ENCODE assay signal across 10 mouse cellular contexts in genomic region chr2:160603154-160603933, GRCm38 (mm10). TPM values are rescaled to one million over a fixed set of nuclear protein-coding genes. Genes with fewer than 3 reads are reported as not detected.
DNase-seq lines count a peak whose midpoint lies in the region; ATAC-seq and TF ChIP-seq lines count a peak whose summit lies in the region.
"Had no signal": no experiment of that assay in that cellular context is flagged by ENCODE, and none has a peak within 500 bp of the region (broad histone marks: within the 10 kb centered on the region; RNA-seq: fewer than 3 reads in every experiment).

No protein-coding gene starts in this region.

- TF ChIP-seq POLR2A in myocyte (IDR thresholded peaks at IDR 0.05; ENCODE audit: insufficient read length, low read depth) = no peak

- H3K27me3 ChIP-seq in heart, embryonic 15.5 days = no peaks in the 10 kb centered on the region
- no peaks in the 10 kb centered on the region for H3K27me3 ChIP-seq in intestine, embryonic 16.5 days (replicated peaks; ENCODE audit: control insufficient read depth, insufficient read depth, low read length)
- H3K27me3 ChIP-seq in myocyte (ENCODE audit: control insufficient read depth, insufficient read depth, insufficient read length) = no peaks in the 10 kb centered on the region
- H3K27me3 ChIP-seq: embryonic facial prominence, embryonic 15.5 days had no signal

- no peak for DNase-seq in heart, adult 8-10 months (ENCODE audit: low spot score)
- DNase-seq in MEL-GATA-1-ER (ENCODE audit: extremely low read depth, low read depth) = peak; percentile 73
- no peak for DNase-seq in cerebellum, adult 9-10 months
- DNase-seq in adrenal gland, postnatal 14 days = no peak
- no peak for DNase-seq in embryo, embryonic 9.5 days (ENCODE audit: extremely low spot score)

- H3K27ac ChIP-seq in heart, embryonic 15.5 days = no peak overlapping the region
- H3K27ac ChIP-seq in intestine, embryonic 16.5 days (ENCODE audit: low read length) = no peak overlapping the region
- H3K27ac ChIP-seq: embryonic facial prominence, embryonic 15.5 days had no signal

- H3K36me3 ChIP-seq in heart, embryonic 15.5 days = no peaks in the 10 kb centered on the region
- H3K36me3 ChIP-seq in intestine, embryonic 16.5 days (ENCODE audit: control insufficient read depth, insufficient read depth, low read length) = no peaks in the 10 kb centered on the region
- no peaks in the 10 kb centered on the region for H3K36me3 ChIP-seq in myocyte (ENCODE audit: control insufficient read depth, insufficient read depth)
- H3K36me3 ChIP-seq: embryonic facial prominence, embryonic 15.5 days had no signal

- H3K4me2 ChIP-seq in heart, embryonic 15.5 days = no peak overlapping the region
- no peak overlapping the region for H3K4me2 ChIP-seq in intestine, embryonic 16.5 days (ENCODE audit: low read depth, low read length)
- no peak overlapping the region for H3K4me2 ChIP-seq in myocyte (ENCODE audit: low read depth)
- H3K4me2 ChIP-seq: embryonic facial prominence, embryonic 15.5 days had no signal

- no peak overlapping the region for H3K4me3 ChIP-seq in heart, embryonic 15.5 days
- no peak overlapping the region for H3K4me3 ChIP-seq in intestine, embryonic 16.5 days (ENCODE audit: low read length)
- H3K4me3 ChIP-seq in myocyte = no peak overlapping the region
- H3K4me3 ChIP-seq: embryonic facial prominence, embryonic 15.5 days had no signal

- H3K79me2 ChIP-seq in myocyte (ENCODE audit: control insufficient read depth, insufficient read depth) = no peaks in the 10 kb centered on the region

- 54% methylated on average over 10 of the region's 10 CpGs for WGBS in heart, embryonic 15.5 days
- WGBS in intestine, embryonic 16.5 days = 60% methylated on average over 10 of the region's 10 CpGs

- peaks cover 3% of the 10 kb centered on the region; the same call in 1 of the 2 replicates for H3K4me1 ChIP-seq in heart, embryonic 15.5 days (replicated peaks)
- no peaks in the 10 kb centered on the region for H3K4me1 ChIP-seq in intestine, embryonic 16.5 days (ENCODE audit: control insufficient read depth, insufficient read depth, low read length)
- H3K4me1 ChIP-seq: embryonic facial prominence, embryonic 15.5 days had no signal

- no peaks in the 10 kb centered on the region for H3K9me3 ChIP-seq in heart, embryonic 15.5 days (replicated peaks)
- no peaks in the 10 kb centered on the region for H3K9me3 ChIP-seq in intestine, embryonic 16.5 days (ENCODE audit: control insufficient read depth, low read length)
- H3K9me3 ChIP-seq: embryonic facial prominence, embryonic 15.5 days had no signal

- ATAC-seq in heart, embryonic 15.5 days (replicated peaks; ENCODE audit: insufficient number of reproducible peaks, insufficient read depth, low FRiP score, low read depth) = 0 out of 2 replicates have a peak, but pooled peaks have one; percentile 22
- peak; percentile 82 for ATAC-seq in intestine, embryonic 16.5 days
- ATAC-seq: hindbrain, embryonic 16.5 days had no signal

- no peak overlapping the region for H3ac ChIP-seq in myocyte (ENCODE audit: control insufficient read depth, insufficient read length)

- no peak overlapping the region for H3K9ac ChIP-seq in heart, embryonic 15.5 days
- no peak overlapping the region for H3K9ac ChIP-seq in intestine, embryonic 16.5 days (ENCODE audit: low read depth, low read length)
- H3K9ac ChIP-seq: embryonic facial prominence, embryonic 15.5 days had no signal

TF ChIP-seq in myocyte, 11 proteins besides CTCF, POLR2A, EP300 and RAD21:
- TF ChIP-seq TCF3 (IDR thresholded peaks at IDR 0.05; ENCODE audit: insufficient read length, low read depth) = peak; percentile 94
- TF ChIP-seq REST (IDR thresholded peaks at IDR 0.05; ENCODE audit: insufficient read depth, insufficient read length) = no peak
- no peak for TF ChIP-seq USF1 (IDR thresholded peaks at IDR 0.05; ENCODE audit: low read depth)
- no peak for TF ChIP-seq POLR2AphosphoS2 (IDR thresholded peaks at IDR 0.05; ENCODE audit: insufficient read length, low read depth)
- peak; percentile 70 to 95 (median 90) for TF ChIP-seq MYOD1 (IDR thresholded peaks at IDR 0.05; ENCODE audit: control insufficient read depth in 1 of 3, insufficient read length in 2 of 3, low read depth in 2 of 3)
- no peak for TF ChIP-seq CEBPB (IDR thresholded peaks at IDR 0.05; ENCODE audit: insufficient read depth, poor library complexity, severe bottlenecking)
- no peak for TF ChIP-seq MAX (IDR thresholded peaks at IDR 0.05; ENCODE audit: low read depth)
- peak; percentile 93 to 99 (median 96) for TF ChIP-seq MYOG (IDR thresholded peaks at IDR 0.05; ENCODE audit: control insufficient read depth in 1 of 3, insufficient read depth in 1 of 3, insufficient read length in 2 of 3, low read depth in 2 of 3)
- no peak for TF ChIP-seq SRF (IDR thresholded peaks at IDR 0.05; ENCODE audit: control insufficient read depth, insufficient read length, low read depth)
- TF ChIP-seq E2F4 (IDR thresholded peaks at IDR 0.05; ENCODE audit: insufficient read depth) = no peak
- TF ChIP-seq TCF12 (IDR thresholded peaks at IDR 0.05; ENCODE audit: insufficient read depth, poor library complexity, severe bottlenecking) = peak; percentile 98

RNA-seq across cellular contexts. Expression of gene Top1, which starts 42.3 kb away (rescaled TPM):
- 42.8 and 48.1 TPM in 2 replicates for polyA plus RNA-seq in heart, embryonic 15.5 days (2015; fragmentation: Nextera tagmentation; extraction: Ambion mirVana)
- total RNA-seq in heart, adult 8-10 months (2022) = 10 to 100 TPM; 39.8 to 46.9 (median 43.0) TPM
- 47.4 and 53.4 TPM in 2 replicates for polyA plus RNA-seq in intestine, embryonic 16.5 days (2015; fragmentation: Nextera tagmentation; extraction: Ambion mirVana)
- 37.2 TPM for polyA plus RNA-seq in myocyte (2012; fragmentation: generic; extraction: Trizol)
- total RNA-seq in adrenal gland, postnatal 14 days (2021) = 86.3 and 97.6 TPM in 2 replicates
